Mouse (Mus musculus): ENCODE data around the gene Rnf216. TPM values are rescaled to one million over a fixed set of nuclear protein-coding genes. Genes with fewer than 3 reads are reported as not detected.

Rnf216 gene
- total and polyA plus RNA-seq, 3 experiments = 16.4 to 123 (median 30.8) TPM

- no peak overlapping the region for H3K27ac ChIP-seq (ENCODE audit: control insufficient read depth, low read depth, low read length)
- DNase-seq (ENCODE audit: low read depth, low spot score) = no peak
- no peaks in the 10 kb centered on the region for H3K27me3 ChIP-seq (ENCODE audit: control insufficient read depth in 1 of 2, insufficient read depth in 2 of 2, low read length in 2 of 2)
- no peaks in the 10 kb centered on the region for H3K4me1 ChIP-seq (ENCODE audit: control insufficient read depth in 1 of 2, insufficient read depth in 2 of 2, low read length in 2 of 2)
- H3K9ac ChIP-seq (ENCODE audit: control insufficient read depth, low read depth, low read length, poor library complexity, severe bottlenecking) = no peak overlapping the region
- no peaks in the 10 kb centered on the region for H3K9me3 ChIP-seq (replicated peaks; ENCODE audit: insufficient read depth, low read length)
- no peaks in the 10 kb centered on the region for H3K79me2 ChIP-seq (ENCODE audit: control insufficient read depth, insufficient read depth, low read length, poor library complexity)
- no peak overlapping the region for H3K4me3 ChIP-seq (ENCODE audit: control insufficient read depth in 1 of 2, insufficient read depth in 1 of 2, low read depth in 2 of 2, low read length in 2 of 2)
- TF ChIP-seq UBTF (IDR thresholded peaks at IDR 0.05; ENCODE audit: borderline replicate concordance, insufficient read depth, low read depth, low read length) (no peak), HCFC1 (IDR thresholded peaks at IDR 0.05; ENCODE audit: low read depth, low read length) (no peak), BHLHE40 (IDR thresholded peaks at IDR 0.05; ENCODE audit: borderline replicate concordance, low read depth, low read length) (no peak), TAL1 (IDR thresholded peaks at IDR 0.05; ENCODE audit: low read length) (no peak), ETS1 (IDR thresholded peaks at IDR 0.05; ENCODE audit: low read depth, low read length) (no peak), E2F4 (IDR thresholded peaks at IDR 0.05; ENCODE audit: borderline replicate concordance, low read depth, low read length) (no peak), ZMIZ1 (IDR thresholded peaks at IDR 0.05; ENCODE audit: low read depth, low read length) (no peak), POLR2AphosphoS5 (IDR thresholded peaks at IDR 0.05; ENCODE audit: borderline replicate concordance, low read depth, low read length) (no peak), ZC3H11A (IDR thresholded peaks at IDR 0.05; ENCODE audit: low read depth, low read length) (no peak), EP300 (IDR thresholded peaks at IDR 0.05; ENCODE audit: low read depth in 1 of 2, low read length in 2 of 2) (no peak), POLR2A (IDR thresholded peaks at IDR 0.05; ENCODE audit: control insufficient read depth in 1 of 2, insufficient read depth in 1 of 2, low read depth in 1 of 2, low read length in 2 of 2, poor library complexity in 1 of 2) (no peak), USF1 (IDR thresholded peaks at IDR 0.05; ENCODE audit: low read depth, low read length) (no peak), SIN3A (IDR thresholded peaks at IDR 0.05; ENCODE audit: low read length) (no peak), ELF1 (IDR thresholded peaks at IDR 0.05; ENCODE audit: low read depth, low read length) (no peak), TBP (IDR thresholded peaks at IDR 0.05; ENCODE audit: low read depth, low read length) (no peak), GABPA (IDR thresholded peaks at IDR 0.05; ENCODE audit: low read depth, low read length) (no peak), MEF2A (IDR thresholded peaks at IDR 0.05; ENCODE audit: extremely low read depth, insufficient replicate concordance, low read depth, low read length, poor library complexity, severe bottlenecking) (no peak), TCF12 (IDR thresholded peaks at IDR 0.05; ENCODE audit: low read depth, low read length) (no peak), CHD1 (IDR thresholded peaks at IDR 0.05; ENCODE audit: low read depth, low read length) (no peak)
- H3K36me3 ChIP-seq (ENCODE audit: control insufficient read depth in 1 of 2, insufficient read depth in 2 of 2, low read length in 2 of 2) = no peaks in the 10 kb centered on the region
Measured at GRCm38 (mm10) chr5:142958464-142958863, 154.3 kb downstream of the Rnf216 start.

- H3K27me3 ChIP-seq (ENCODE audit: control insufficient read depth in 1 of 2, insufficient read depth in 2 of 2, low read length in 2 of 2) = no peaks in the 10 kb centered on the region
- TF ChIP-seq MEF2A (IDR thresholded peaks at IDR 0.05; ENCODE audit: extremely low read depth, insufficient replicate concordance, low read depth, low read length, poor library complexity, severe bottlenecking) (no peak), ZNF384 (IDR thresholded peaks at IDR 0.05; ENCODE audit: low read depth, low read length) (no peak), RCOR1 (IDR thresholded peaks at IDR 0.05; ENCODE audit: low read depth, low read length) (no peak), MYB (IDR thresholded peaks at IDR 0.05; ENCODE audit: low read depth, low read length) (no peak), MYC (IDR thresholded peaks at IDR 0.05; ENCODE audit: low read depth, low read length) (no peak), RAD21 (IDR thresholded peaks at IDR 0.05; ENCODE audit: low read depth, low read length) (no peak), NELFE (IDR thresholded peaks at IDR 0.05; ENCODE audit: low read depth, low read length) (no peak), EP300 (IDR thresholded peaks at IDR 0.05; ENCODE audit: low read depth in 1 of 2, low read length in 2 of 2) (no peak), ELF1 (IDR thresholded peaks at IDR 0.05; ENCODE audit: low read depth, low read length) (no peak), MAFK (IDR thresholded peaks at IDR 0.05; ENCODE audit: borderline replicate concordance, low read depth, low read length) (no peak), JUND (IDR thresholded peaks at IDR 0.05; ENCODE audit: low read depth, low read length) (no peak), CHD1 (IDR thresholded peaks at IDR 0.05; ENCODE audit: low read depth, low read length) (no peak), HCFC1 (IDR thresholded peaks at IDR 0.05; ENCODE audit: low read depth, low read length) (no peak), SMC3 (IDR thresholded peaks at IDR 0.05; ENCODE audit: low read depth, low read length) (no peak), POLR2AphosphoS2 (IDR thresholded peaks at IDR 0.05; ENCODE audit: low read length) (no peak), POLR2AphosphoS5 (IDR thresholded peaks at IDR 0.05; ENCODE audit: borderline replicate concordance, low read depth, low read length) (no peak), ZC3H11A (IDR thresholded peaks at IDR 0.05; ENCODE audit: low read depth, low read length) (no peak), CTCF (IDR thresholded peaks at IDR 0.05 in 2 of 3, conservative IDR thresholded peaks at IDR 0.05 in 1 of 3; ENCODE audit: control insufficient read depth in 1 of 3, insufficient read depth in 1 of 3, low read depth in 2 of 3, low read length in 3 of 3, poor library complexity in 1 of 3, severe bottlenecking in 1 of 3) (no peak)
- H3K79me2 ChIP-seq (ENCODE audit: control insufficient read depth, insufficient read depth, low read length, poor library complexity) = no peaks in the 10 kb centered on the region
- no peaks in the 10 kb centered on the region for H3K9me3 ChIP-seq (replicated peaks; ENCODE audit: insufficient read depth, low read length)
- no peak overlapping the region for H3K27ac ChIP-seq (ENCODE audit: control insufficient read depth, low read depth, low read length)
- H3K4me3 ChIP-seq (ENCODE audit: control insufficient read depth in 1 of 2, insufficient read depth in 1 of 2, low read depth in 2 of 2, low read length in 2 of 2) = no peak overlapping the region
- no peak for DNase-seq (ENCODE audit: low read depth, low spot score)
- no peaks in the 10 kb centered on the region for H3K4me1 ChIP-seq (ENCODE audit: control insufficient read depth in 1 of 2, insufficient read depth in 2 of 2, low read length in 2 of 2)
- no peaks in the 10 kb centered on the region for H3K36me3 ChIP-seq (ENCODE audit: control insufficient read depth in 1 of 2, insufficient read depth in 2 of 2, low read length in 2 of 2)
- H3K9ac ChIP-seq (ENCODE audit: control insufficient read depth, low read depth, low read length, poor library complexity, severe bottlenecking) = no peak overlapping the region
Measured at GRCm38 (mm10) chr5:142956956-142957703, 155.7 kb downstream of the Rnf216 start.
